Mouse (Mus musculus): ENCODE measurements around the gene Pde4d. TPM values are rescaled to one million over a fixed set of nuclear protein-coding genes. Genes with fewer than 3 reads are reported as not detected.

Gene Pde4d
- polyA plus RNA-seq, 1 experiment from 2014 or later = 3.4 TPM

DNA sequence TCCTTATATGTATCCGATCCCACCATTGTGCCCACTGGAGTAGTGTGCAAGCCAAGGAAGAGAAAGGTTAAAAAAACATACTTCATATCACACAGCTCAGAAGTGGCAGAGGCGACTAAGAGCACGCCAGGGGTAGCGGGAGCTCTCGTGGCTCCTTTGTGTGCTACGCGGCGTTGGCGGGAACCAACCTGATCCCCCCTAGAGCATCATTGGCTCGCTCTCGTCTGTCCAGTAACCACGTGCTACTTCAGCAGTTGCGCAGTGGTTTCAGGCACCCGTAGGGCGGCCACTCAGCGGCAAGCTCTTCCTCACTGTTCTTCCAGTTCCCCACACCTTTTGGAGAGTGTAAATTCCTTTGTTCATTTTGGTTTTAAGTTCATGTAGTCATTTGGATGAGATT is 758.9 kb downstream of the Pde4d start:
- no peak for TF ChIP-seq CTCF (IDR thresholded peaks at IDR 0.05)
- H3K27me3 ChIP-seq = no peaks in the 10 kb centered on the region
- POLR2A ChIA-PET = no interaction called here
- CTCF ChIA-PET = no interaction called here
- DNase-seq (ENCODE audit: low read depth, low spot score) (no peak), ATAC-seq (no peak)
- in situ Hi-C loops (cut with MboI; ENCODE audit: low pct_unique_long_range_greater_than_20kb) = loop anchor here (5.0 to 10.0 kb wide), 2 partner anchors 804 to 861 kb away; no protein-coding TSS in a partner anchor

- DNase-seq (ENCODE audit: low read depth, low spot score) = no peak
- TF ChIP-seq CTCF (IDR thresholded peaks at IDR 0.05) = no peak
Measured at GRCm38 (mm10) chr13:109209413-109209812, 759.7 kb downstream of the Pde4d start.

GRCm38 (mm10) chr13:109210403-109210802 is 760.7 kb downstream of the Pde4d start:
- no peak for ATAC-seq

More at GRCm38 (mm10) chr13:109209413-109209812, 759.7 kb downstream of the Pde4d start:
- H3K27me3 ChIP-seq = no peaks in the 10 kb centered on the region
- no peak for ATAC-seq
- in situ Hi-C loops (cut with MboI; ENCODE audit: low pct_unique_long_range_greater_than_20kb) = loop anchor here (5.0 to 10.0 kb wide), 2 partner anchors 805 to 862 kb away; no protein-coding TSS in a partner anchor
- ChIA-PET CTCF (interaction anchor here (3.5 kb wide), 1 partner anchor 862 kb away, joined by 16 read pairs; no protein-coding TSS in a partner anchor), POLR2A (no interaction called here)

DNA sequence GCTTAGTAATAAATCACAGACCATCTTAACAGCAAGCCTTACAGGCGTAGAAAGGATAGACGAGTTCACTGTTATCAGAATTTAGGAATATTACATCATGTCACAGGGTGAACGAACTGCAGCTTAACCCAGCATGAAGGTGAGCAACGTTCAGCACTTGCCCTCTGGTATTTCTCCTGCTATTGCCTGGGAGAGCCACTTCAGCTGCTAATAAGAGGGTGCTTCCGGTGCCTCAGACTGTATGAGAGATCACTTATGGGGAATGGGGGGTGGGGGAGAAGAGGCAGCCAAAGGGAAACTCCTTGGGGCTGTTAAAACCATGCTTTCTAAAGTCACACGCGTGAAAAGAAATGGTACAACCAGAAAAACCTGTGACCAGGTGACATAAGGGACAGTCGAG is 761.7 kb downstream of the Pde4d start:
- no peak for ATAC-seq
- no peaks in the 10 kb centered on the region for H3K27me3 ChIP-seq
- POLR2A ChIA-PET = no interaction called here
- no peak for DNase-seq (ENCODE audit: low read depth, low spot score)
- in situ Hi-C loops (cut with MboI; ENCODE audit: low pct_unique_long_range_greater_than_20kb) = loop anchor here (10.0 kb wide), 3 partner anchors 827 to 1047 kb away; no protein-coding TSS in a partner anchor
- no peak for TF ChIP-seq CTCF (IDR thresholded peaks at IDR 0.05)
- CTCF ChIA-PET = interaction anchor here (3.5 kb wide), 1 partner anchor 864 kb away, joined by 16 read pairs; no protein-coding TSS in a partner anchor

More at GRCm38 (mm10) chr13:109210403-109210802, 760.7 kb downstream of the Pde4d start:
- ChIA-PET POLR2A (no interaction called here), CTCF (interaction anchor here (0.6 to 3.5 kb wide), 7 partner anchors 28 to 872 kb away, joined by 3 to 16 read pairs (median 3); no protein-coding TSS in a partner anchor)
- in situ Hi-C loops (cut with MboI; ENCODE audit: low pct_unique_long_range_greater_than_20kb) = loop anchor here (10.0 kb wide), 3 partner anchors 826 to 1046 kb away; no protein-coding TSS in a partner anchor
- no peaks in the 10 kb centered on the region for H3K27me3 ChIP-seq
- peak; percentile 96 for TF ChIP-seq CTCF (IDR thresholded peaks at IDR 0.05)
- no peak for DNase-seq (ENCODE audit: low read depth, low spot score)

- no peak for TF ChIP-seq CTCF (IDR thresholded peaks at IDR 0.05)
- H3K27me3 ChIP-seq = no peaks in the 10 kb centered on the region
- DNase-seq (ENCODE audit: low read depth, low spot score) (no peak), ATAC-seq (no peak)
- CTCF ChIA-PET = interaction anchor here (3.5 kb wide), 1 partner anchor 865 kb away, joined by 16 read pairs; no protein-coding TSS in a partner anchor
- POLR2A ChIA-PET = no interaction called here
- in situ Hi-C loops (cut with MboI; ENCODE audit: low pct_unique_long_range_greater_than_20kb) = loop anchor here (10.0 kb wide), 3 partner anchors 827 to 1047 kb away; no protein-coding TSS in a partner anchor
Measured at GRCm38 (mm10) chr13:109211941-109212487, 762.3 kb downstream of the Pde4d start.

GRCm38 (mm10) chr13:109212788-109213473 is 763.2 kb downstream of the Pde4d start:
- DNase-seq (ENCODE audit: low read depth, low spot score) (no peak), ATAC-seq (no peak)
- TF ChIP-seq CTCF (IDR thresholded peaks at IDR 0.05) = peak; percentile 21
- H3K27me3 ChIP-seq = no peaks in the 10 kb centered on the region
- CTCF ChIA-PET = interaction anchor here (3.5 kb wide), 1 partner anchor 865 kb away, joined by 16 read pairs; no protein-coding TSS in a partner anchor
- POLR2A ChIA-PET = interaction anchor here (0.6 kb wide), 1 partner anchor 25 kb away, joined by 3 read pairs; no protein-coding TSS in a partner anchor
- in situ Hi-C loops (cut with MboI; ENCODE audit: low pct_unique_long_range_greater_than_20kb) = loop anchor here (10.0 kb wide), 3 partner anchors 828 to 1048 kb away; no protein-coding TSS in a partner anchor

DNA sequence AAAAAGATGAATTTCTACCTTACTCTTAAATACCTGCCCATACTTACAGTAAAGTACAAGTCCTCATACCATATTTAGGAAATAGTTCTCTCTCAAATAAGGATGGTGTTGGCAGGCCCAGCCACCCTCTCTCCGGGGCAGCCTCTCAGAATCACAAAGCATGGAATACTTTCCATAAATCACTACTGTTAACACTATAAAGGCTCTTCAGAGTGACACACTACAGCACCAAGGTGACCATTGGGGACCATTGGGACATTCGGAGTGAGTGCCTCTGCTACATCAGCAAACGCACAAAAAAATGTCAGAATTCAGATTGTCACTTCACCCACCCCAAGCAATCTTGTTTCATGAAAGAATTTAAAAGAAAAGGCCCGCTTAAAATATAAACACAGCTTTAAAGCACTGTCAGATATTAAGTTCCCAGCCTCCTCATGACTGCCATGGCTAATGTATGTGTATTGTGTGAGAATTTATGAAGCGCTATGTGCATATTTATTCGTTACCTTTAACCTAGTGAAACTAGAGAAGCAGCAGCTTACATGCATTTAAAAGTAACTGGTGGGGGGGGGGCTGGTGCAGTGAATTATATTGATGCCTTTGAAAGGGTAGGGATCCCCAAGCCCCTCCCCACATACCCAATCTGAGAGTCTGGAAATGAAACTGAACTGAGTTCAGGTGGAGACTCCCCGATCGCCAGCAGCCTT is 769.4 kb downstream of the Pde4d start:
- POLR2A ChIA-PET = no interaction called here
- no peak for ATAC-seq
- no peak for DNase-seq (ENCODE audit: low read depth, low spot score)
- in situ Hi-C loops (cut with MboI; ENCODE audit: low pct_unique_long_range_greater_than_20kb) = loop anchor here (10.0 kb wide), 3 partner anchors 834 to 1054 kb away; no protein-coding TSS in a partner anchor
- CTCF ChIA-PET = no interaction called here
- no peaks in the 10 kb centered on the region for H3K27me3 ChIP-seq
- TF ChIP-seq CTCF (IDR thresholded peaks at IDR 0.05) = no peak

GRCm38 (mm10) chr13:109228967-109229617 is 779.3 kb downstream of the Pde4d start:
- DNase-seq (ENCODE audit: low read depth, low spot score) = no peak
- peak; percentile 60 for ATAC-seq
- peak; percentile 63 for TF ChIP-seq CTCF (IDR thresholded peaks at IDR 0.05)
- POLR2A ChIA-PET = no interaction called here
- in situ Hi-C loops (cut with MboI; ENCODE audit: low pct_unique_long_range_greater_than_20kb) = loop anchor here (25.0 kb wide), 1 partner anchor 683 kb away; no protein-coding TSS in a partner anchor
- CTCF ChIA-PET = interaction anchor here (0.6 to 5.7 kb wide), 18 partner anchors 12 to 507 kb away, joined by 3 to 32 read pairs (median 4); no protein-coding TSS in a partner anchor
- H3K27me3 ChIP-seq = no peaks in the 10 kb centered on the region

DNA sequence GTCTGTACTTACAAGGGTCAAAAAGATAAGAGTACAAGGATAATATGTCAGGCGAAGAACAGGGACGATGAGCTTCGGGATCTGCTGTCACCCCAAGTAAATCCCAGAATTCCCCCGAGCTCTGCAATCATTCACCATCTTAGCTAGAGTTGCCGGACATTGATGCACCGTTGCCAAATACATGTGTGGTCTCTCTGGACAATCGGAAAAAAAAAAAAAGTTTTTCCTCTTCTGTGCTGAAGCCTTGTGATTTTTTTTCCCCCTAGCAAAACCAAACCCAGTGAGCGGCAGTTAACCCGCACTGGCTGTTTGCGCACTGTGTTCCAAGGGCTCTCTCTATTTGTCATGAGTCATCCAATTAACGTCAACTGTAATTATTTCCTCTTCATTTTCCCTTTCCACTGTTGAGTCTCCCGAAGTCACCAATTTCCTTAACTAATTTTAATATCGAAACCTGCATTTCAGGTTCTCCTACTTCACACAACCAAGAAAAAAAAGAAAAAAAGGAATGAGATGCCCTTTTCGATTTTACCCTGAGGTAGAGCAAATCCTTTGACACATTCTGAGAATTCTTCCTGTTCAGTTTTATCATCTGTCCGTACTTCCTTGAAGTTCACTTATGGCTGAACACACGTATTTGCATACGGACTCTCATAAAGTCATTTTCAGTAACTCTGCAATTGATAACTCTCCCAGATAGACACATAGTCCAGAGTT is 780.0 kb downstream of the Pde4d start:
- ATAC-seq (no peak), DNase-seq (ENCODE audit: low read depth, low spot score) (no peak)
- in situ Hi-C loops (cut with MboI; ENCODE audit: low pct_unique_long_range_greater_than_20kb) = loop anchor here (5.0 to 25.0 kb wide), 6 partner anchors 115 to 683 kb away; no protein-coding TSS in a partner anchor
- POLR2A ChIA-PET = interaction anchor here (0.6 kb wide), 1 partner anchor 248 kb away, joined by 3 read pairs; no protein-coding TSS in a partner anchor
- TF ChIP-seq CTCF (IDR thresholded peaks at IDR 0.05) = no peak
- CTCF ChIA-PET = interaction anchor here (0.6 to 5.7 kb wide), 17 partner anchors 11 to 506 kb away, joined by 3 to 32 read pairs (median 4); no protein-coding TSS in a partner anchor
- no peaks in the 10 kb centered on the region for H3K27me3 ChIP-seq

All from Patski (cell line).